Mouse (Mus musculus): ENCODE data around the gene Setd1b. TPM values are rescaled to one million over a fixed set of nuclear protein-coding genes. Genes with fewer than 3 reads are reported as not detected.

Gene Setd1b
- polyA plus RNA-seq, 1 experiment from 2014 or later: 12.5 TPM

- Histone ChIP-seq H3K4me3 (replicated peaks; ENCODE audit: low read length) (peak within 1 kb of the TSS; percentile 48), H3K9me3 (ENCODE audit: control insufficient read depth, low read length) (no peaks in the 10 kb centered on the region), H3K36me3 (ENCODE audit: control insufficient read depth, insufficient read depth) (peaks cover 2% of the 10 kb centered on the region; the same call in 1 of the 2 replicates), H3K27ac (ENCODE audit: low read length) (peak within 1 kb of the TSS; percentile 100), H3K9ac (replicated peaks; ENCODE audit: low read depth, low read length) (peak within 1 kb of the TSS; percentile 58), H3K4me1 (replicated peaks; ENCODE audit: control insufficient read depth, insufficient read depth, low read length) (peaks cover 60% of the 10 kb centered on the region), H3K4me2 (ENCODE audit: low read length) (peak within 1 kb of the TSS; percentile 99), H3K27me3 (replicated peaks; ENCODE audit: control insufficient read depth, insufficient read depth, low read length) (no peaks in the 10 kb centered on the region)
- 3% methylated on average over 41 of the region's 44 CpGs for WGBS
- peak; percentile 32 for ATAC-seq
These were observed 9.5 kb upstream of the Setd1b start, which contains the start of gene Rhof for GRCm38 (mm10) chr5:123132308-123133071. Gene Rhof, minus strand, starts transcription at chr5:123132692.

DNA sequence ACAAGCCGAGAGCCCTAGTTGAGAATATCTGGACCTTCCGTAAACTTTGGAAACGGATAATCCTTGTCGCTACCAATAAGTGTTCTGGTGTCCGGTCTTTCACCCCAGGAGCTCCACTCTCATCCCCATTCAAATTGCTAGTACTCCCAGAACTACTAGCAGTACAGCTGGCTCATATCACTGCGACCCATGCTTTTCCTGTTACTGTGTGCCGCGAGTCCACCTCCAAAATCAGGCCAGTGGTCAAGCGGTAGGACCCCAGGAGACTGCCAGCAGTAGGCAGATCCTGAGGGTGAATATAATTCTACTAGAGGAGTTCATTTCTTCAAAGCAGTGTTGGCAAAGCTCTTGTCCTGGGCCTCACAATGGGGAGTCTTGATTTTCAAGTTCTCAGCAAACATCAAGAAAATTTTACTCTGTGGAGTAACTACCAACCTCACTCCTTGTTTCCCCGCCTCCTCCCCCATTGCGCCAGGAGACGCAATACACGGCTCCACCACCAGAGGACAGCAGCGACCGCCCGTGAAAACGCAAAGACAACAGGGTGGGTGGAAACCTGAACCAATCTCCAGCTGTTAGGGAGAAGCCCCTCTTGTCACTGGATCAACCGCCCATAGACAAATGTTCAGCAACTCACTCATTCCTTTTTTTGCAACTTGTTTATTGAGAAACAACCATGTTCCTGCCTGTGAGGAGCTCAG lies 8.8 kb upstream of the Setd1b start:
- WGBS: 19% methylated on average over 18 of the region's 18 CpGs
- Histone ChIP-seq H3K4me3 (replicated peaks; ENCODE audit: low read length) (peak overlapping the region; percentile 48), H3K4me1 (replicated peaks; ENCODE audit: control insufficient read depth, insufficient read depth, low read length) (peaks cover 63% of the 10 kb centered on the region), H3K27ac (ENCODE audit: low read length) (peak overlapping the region; percentile 100), H3K27me3 (replicated peaks; ENCODE audit: control insufficient read depth, insufficient read depth, low read length) (no peaks in the 10 kb centered on the region), H3K9ac (replicated peaks; ENCODE audit: low read depth, low read length) (peak overlapping the region; percentile 24; the same call in 1 of the 2 replicates), H3K4me2 (ENCODE audit: low read length) (peak overlapping the region; percentile 99), H3K9me3 (ENCODE audit: control insufficient read depth, low read length) (no peaks in the 10 kb centered on the region), H3K36me3 (ENCODE audit: control insufficient read depth, insufficient read depth) (peaks cover 2% of the 10 kb centered on the region; the same call in 1 of the 2 replicates)
- ATAC-seq: peak; percentile 15; the same call in 1 of the 2 replicates

DNA sequence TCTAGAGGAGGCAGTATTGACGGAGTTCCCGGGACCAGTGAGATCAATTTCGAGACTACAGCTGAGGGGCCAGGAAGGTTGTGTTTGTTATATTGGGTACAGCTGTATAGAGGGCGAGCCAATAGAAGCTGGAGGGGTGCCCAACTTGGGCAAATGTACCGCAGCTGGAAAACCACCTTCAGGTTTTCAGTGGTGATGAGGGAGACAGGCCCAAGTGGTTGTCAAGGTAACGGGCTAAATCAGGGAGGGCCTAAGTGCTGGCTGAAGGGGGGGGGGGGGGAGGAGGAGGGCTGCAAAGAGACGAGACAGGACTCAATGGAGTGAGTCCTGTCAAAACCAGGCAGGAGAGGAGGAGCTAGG lies 8.2 kb upstream of the Setd1b start:
- Histone ChIP-seq H3K27ac (ENCODE audit: low read length) (peak overlapping the region; percentile 100), H3K4me2 (ENCODE audit: low read length) (peak overlapping the region; percentile 99), H3K9ac (replicated peaks; ENCODE audit: low read depth, low read length) (peak overlapping the region; percentile 98; the same call in 1 of the 2 replicates), H3K36me3 (ENCODE audit: control insufficient read depth, insufficient read depth) (peaks cover 2% of the 10 kb centered on the region; the same call in 1 of the 2 replicates), H3K9me3 (ENCODE audit: control insufficient read depth, low read length) (no peaks in the 10 kb centered on the region), H3K27me3 (replicated peaks; ENCODE audit: control insufficient read depth, insufficient read depth, low read length) (no peaks in the 10 kb centered on the region), H3K4me1 (replicated peaks; ENCODE audit: control insufficient read depth, insufficient read depth, low read length) (peaks cover 63% of the 10 kb centered on the region), H3K4me3 (replicated peaks; ENCODE audit: low read length) (no peak overlapping the region)
- 0 out of 2 replicates have a peak, but pooled peaks have one; percentile 7 for ATAC-seq
- WGBS: 7% methylated on average over 7 of the region's 7 CpGs

- peak overlapping the region; percentile 63 for H3K4me3 ChIP-seq (replicated peaks; ENCODE audit: low read length)
- peak overlapping the region; percentile 98 for H3K9ac ChIP-seq (replicated peaks; ENCODE audit: low read depth, low read length)
- no peaks in the 10 kb centered on the region for H3K27me3 ChIP-seq (replicated peaks; ENCODE audit: control insufficient read depth, insufficient read depth, low read length)
- no peaks in the 10 kb centered on the region for H3K9me3 ChIP-seq (ENCODE audit: control insufficient read depth, low read length)
- H3K4me2 ChIP-seq (ENCODE audit: low read length): peak overlapping the region; percentile 99
- ATAC-seq: no peak
- H3K27ac ChIP-seq (ENCODE audit: low read length): peak overlapping the region; percentile 100
- peaks cover 2% of the 10 kb centered on the region; the same call in 1 of the 2 replicates for H3K36me3 ChIP-seq (ENCODE audit: control insufficient read depth, insufficient read depth)
- WGBS: 23% methylated on average over 13 of the region's 13 CpGs
- H3K4me1 ChIP-seq (replicated peaks; ENCODE audit: control insufficient read depth, insufficient read depth, low read length): peaks cover 63% of the 10 kb centered on the region
These were observed 7.7 kb upstream of the Setd1b start for GRCm38 (mm10) chr5:123134186-123134874.

GRCm38 (mm10) chr5:123134875-123135382 lies 7.1 kb upstream of the Setd1b start:
- WGBS: 25% methylated on average over 8 of the region's 8 CpGs
- peaks cover 2% of the 10 kb centered on the region; the same call in 1 of the 2 replicates for H3K36me3 ChIP-seq (ENCODE audit: control insufficient read depth, insufficient read depth)

DNA sequence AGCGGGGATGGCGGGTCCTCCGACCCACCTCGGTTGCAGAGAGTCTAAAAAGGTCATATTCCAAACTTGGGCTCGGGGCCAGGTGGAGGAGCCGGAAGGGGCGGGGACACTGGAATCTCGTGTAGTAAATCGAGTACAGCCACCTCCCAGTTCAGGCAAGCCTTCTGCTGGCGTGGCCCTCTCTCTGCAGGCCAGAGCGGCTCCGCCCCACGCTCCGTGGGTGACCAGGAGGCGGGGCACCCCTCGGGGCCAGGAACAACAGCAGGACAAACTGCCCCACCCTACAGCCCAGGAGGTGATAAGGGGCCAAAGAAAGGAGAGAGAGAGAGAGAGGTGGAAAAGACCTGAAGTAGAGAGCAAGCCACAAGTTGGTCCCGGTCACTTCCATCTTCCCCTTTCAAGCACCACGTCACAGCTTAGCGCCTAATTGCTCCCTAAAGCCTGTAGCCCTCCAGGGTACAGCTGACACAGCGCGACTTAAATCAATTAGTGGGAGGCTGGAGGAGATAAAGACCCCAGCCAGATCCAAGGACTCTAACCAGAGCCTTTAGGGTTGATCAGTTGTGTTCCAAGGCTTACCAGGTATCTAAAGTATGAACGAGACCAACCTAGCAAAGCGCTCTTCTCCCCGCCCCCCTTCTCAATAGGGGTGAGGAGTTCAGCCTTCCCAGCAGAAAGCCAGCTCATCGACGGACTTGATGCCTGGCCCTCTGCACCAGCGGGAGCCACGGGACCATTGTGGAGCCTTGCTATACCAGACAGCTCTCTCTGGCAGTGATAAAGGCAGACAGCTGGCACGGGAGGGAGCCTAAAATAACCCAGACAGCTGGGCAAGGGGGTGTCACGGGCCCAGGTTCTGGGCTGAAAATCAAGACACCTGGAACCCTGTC lies 6.3 kb upstream of the Setd1b start:
- WGBS: 1% methylated on average over 30 of the region's 30 CpGs
- H3K27ac ChIP-seq (ENCODE audit: low read length): peak overlapping the region; percentile 100
- H3K9me3 ChIP-seq (ENCODE audit: control insufficient read depth, low read length): no peaks in the 10 kb centered on the region
- peak; percentile 9; the same call in 1 of the 2 replicates for ATAC-seq
- peak overlapping the region; percentile 98 for H3K9ac ChIP-seq (replicated peaks; ENCODE audit: low read depth, low read length)
- peak overlapping the region; percentile 99 for H3K4me2 ChIP-seq (ENCODE audit: low read length)
- peaks cover 63% of the 10 kb centered on the region for H3K4me1 ChIP-seq (replicated peaks; ENCODE audit: control insufficient read depth, insufficient read depth, low read length)
- H3K4me3 ChIP-seq (replicated peaks; ENCODE audit: low read length): peak overlapping the region; percentile 63
- H3K36me3 ChIP-seq (ENCODE audit: control insufficient read depth, insufficient read depth): peaks cover 2% of the 10 kb centered on the region; the same call in 1 of the 2 replicates
- no peaks in the 10 kb centered on the region for H3K27me3 ChIP-seq (replicated peaks; ENCODE audit: control insufficient read depth, insufficient read depth, low read length)

More at GRCm38 (mm10) chr5:123134875-123135382, 7.1 kb upstream of the Setd1b start:
- H3K27ac ChIP-seq (ENCODE audit: low read length): peak overlapping the region; percentile 100
- peak overlapping the region; percentile 98 for H3K9ac ChIP-seq (replicated peaks; ENCODE audit: low read depth, low read length)
- H3K4me3 ChIP-seq (replicated peaks; ENCODE audit: low read length): peak overlapping the region; percentile 63
- peak overlapping the region; percentile 99 for H3K4me2 ChIP-seq (ENCODE audit: low read length)
- ATAC-seq: no peak
- peaks cover 63% of the 10 kb centered on the region for H3K4me1 ChIP-seq (replicated peaks; ENCODE audit: control insufficient read depth, insufficient read depth, low read length)
- H3K9me3 ChIP-seq (ENCODE audit: control insufficient read depth, low read length): no peaks in the 10 kb centered on the region
- H3K27me3 ChIP-seq (replicated peaks; ENCODE audit: control insufficient read depth, insufficient read depth, low read length): no peaks in the 10 kb centered on the region

GRCm38 (mm10) chr5:123136361-123137043 lies 5.5 kb upstream of the Setd1b start:
- Histone ChIP-seq H3K4me3 (replicated peaks; ENCODE audit: low read length) (peak overlapping the region; percentile 63), H3K4me1 (replicated peaks; ENCODE audit: control insufficient read depth, insufficient read depth, low read length) (peaks cover 62% of the 10 kb centered on the region), H3K27ac (ENCODE audit: low read length) (peak overlapping the region; percentile 100), H3K9ac (replicated peaks; ENCODE audit: low read depth, low read length) (peak overlapping the region; percentile 98), H3K36me3 (ENCODE audit: control insufficient read depth, insufficient read depth) (peaks cover 2% of the 10 kb centered on the region; the same call in 1 of the 2 replicates), H3K4me2 (ENCODE audit: low read length) (peak overlapping the region; percentile 99), H3K9me3 (ENCODE audit: control insufficient read depth, low read length) (no peaks in the 10 kb centered on the region), H3K27me3 (replicated peaks; ENCODE audit: control insufficient read depth, insufficient read depth, low read length) (no peaks in the 10 kb centered on the region)
- WGBS: under 1% methylated on average over 13 of the region's 13 CpGs
- ATAC-seq: peak; percentile 43

Data from forebrain, embryonic 16.5 days (tissue).